Mouse (Mus musculus) liver (tissue): ENCODE data around the gene Gm7233.
"Not testable (repeated sequence)": the region's sequence is repeated elsewhere in the genome, so short reads cannot be mapped to it uniquely, and the experiment has no call there.

Experiments
- DNase-seq: peaks from one replicate; pipeline ENCODE4 v3.0.0-alpha.2; 2020; ENCODE audit warnings: mixed read lengths

The Gm7233 gene

GRCm38 (mm10) chr14:43179567-43179966 is at the start of gene Gm7233:
TSS of gene Gm7233 (plus strand) at chr14:43179867.
- not testable (repeated sequence) for DNase-seq

GRCm38 (mm10) chr14:43167189-43167588 is 12.5 kb upstream of the Gm7233 start:
- not testable (repeated sequence) for DNase-seq

DNA sequence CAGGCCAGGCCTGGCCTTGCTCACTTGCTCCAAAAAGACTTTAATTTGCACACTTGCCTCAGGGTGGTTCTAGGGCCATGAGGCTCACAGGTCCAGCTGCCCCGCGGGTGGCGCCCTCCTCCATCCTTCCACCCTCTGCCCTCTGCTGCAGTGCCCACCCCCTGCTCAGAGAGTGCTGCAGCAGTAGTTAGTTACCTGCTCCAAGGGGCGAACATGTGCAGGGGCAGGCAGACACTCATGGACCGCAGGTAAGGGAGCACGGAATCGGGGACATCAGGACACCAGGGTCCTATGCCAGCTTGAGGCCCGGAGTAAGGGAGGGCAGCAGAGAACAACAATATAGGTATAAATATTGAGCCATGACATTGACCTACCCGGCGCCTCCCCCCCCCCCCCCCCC is 11.7 kb upstream of the Gm7233 start:
- DNase-seq = not testable (repeated sequence)

- DNase-seq = not testable (repeated sequence)
Measured at GRCm38 (mm10) chr14:43168573-43169170, 11.0 kb upstream of the Gm7233 start.

DNA sequence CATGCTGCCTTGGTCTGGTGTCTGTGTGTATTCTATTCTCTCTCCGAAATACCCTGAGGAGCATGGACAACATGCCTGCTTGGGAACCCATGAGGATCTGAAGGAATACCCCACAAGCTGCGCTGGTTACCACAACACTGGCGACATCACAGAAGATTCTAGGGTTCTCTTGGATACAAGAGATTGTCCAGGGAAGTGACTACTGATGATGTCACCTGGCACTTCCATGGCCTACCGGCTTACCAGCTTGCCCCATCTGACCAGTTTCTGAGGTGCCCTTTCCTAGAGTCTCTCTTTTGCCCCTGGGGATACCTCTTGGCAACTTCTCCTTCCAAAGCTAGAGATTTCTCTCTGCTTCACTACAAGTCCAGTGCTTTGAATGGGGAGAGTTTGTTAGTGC is 55.5 kb downstream of the Gm7233 start, which contains the start of gene Gm8122:
Gene Gm8122, minus strand, starts transcription at position 101 of the 400 bp plus-strand sequence.
- not testable (repeated sequence) for DNase-seq
